Mouse (Mus musculus) liver, postnatal 0 days (tissue): ENCODE results near the gene Dock1. TPM values are rescaled to one million over a fixed set of nuclear protein-coding genes. Genes with fewer than 3 reads are reported as not detected.

Experiments used
- ATAC-seq: fragments of 200-750 bp; cut with Nextera tagmentation; 2 replicates; pipeline ENCODE4 v1.8.0; 2017; ENCODE audit warnings: mild to moderate bottlenecking, moderate library complexity
- DNase-seq: peaks from one replicate; pipeline ENCODE4 v3.0.0-alpha.2; 2016
- H3K27ac ChIP-seq: fragments of 300-500 bp; sonication (generic); 2 replicates; pipeline ENCODE4 v1.5.1; 2014; ENCODE audit warnings: antibody characterized with exemption, moderate library complexity, mild to moderate bottlenecking, low read depth
- H3K27me3 ChIP-seq: fragments of 300-500 bp; sonication (generic); 2 replicates; pipeline ENCODE4 v1.6.1; 2014; ENCODE audit warnings: low read length, control low read depth, mixed read lengths; ENCODE audit not compliant: insufficient read depth
- H3K36me3 ChIP-seq: fragments of 300-500 bp; sonication (generic); replicated peaks from 2 replicates; pipeline ENCODE4 v1.6.1; 2014; ENCODE audit warnings: mild to moderate bottlenecking, control low read depth, low read length, moderate library complexity, mixed read lengths; ENCODE audit not compliant: insufficient read depth
- H3K4me1 ChIP-seq: fragments of 300-500 bp; sonication (generic); 2 replicates; pipeline ENCODE4 v1.6.1; 2014; ENCODE audit warnings: antibody characterized with exemption, mild to moderate bottlenecking, control low read depth; ENCODE audit not compliant: insufficient read depth
- H3K4me2 ChIP-seq: fragments of 300-500 bp; sonication (generic); 2 replicates; pipeline ENCODE4 v1.6.1; 2014; ENCODE audit warnings: low read depth, mild to moderate bottlenecking, low read length, moderate library complexity, mixed read lengths
- H3K4me3 ChIP-seq: fragments of 300-500 bp; sonication (generic); 2 replicates; pipeline ENCODE4 v1.5.1; 2014; ENCODE audit warnings: low read depth, low read length
- H3K9ac ChIP-seq: fragments of 300-500 bp; sonication (generic); replicated peaks from 2 replicates; pipeline ENCODE4 v1.6.1; 2014; ENCODE audit warnings: mild to moderate bottlenecking, moderate library complexity
- H3K9me3 ChIP-seq: fragments of 300-500 bp; sonication (generic); 2 replicates; pipeline ENCODE4 v1.6.1; 2016; ENCODE audit warnings: mild to moderate bottlenecking, control low read depth, low read length, mixed read lengths
- CTCF ChIP-seq: sonication (generic); IDR thresholded peaks from 2 replicates; pipeline ENCODE4 v1.5.1; 2016; ENCODE audit warnings: antibody characterized with exemption, low read depth
- EP300 ChIP-seq: IDR thresholded peaks from 2 replicates; pipeline ENCODE4 v1.6.1; 2016; ENCODE audit warnings: antibody characterized with exemption, low read depth, mild to moderate bottlenecking
- WGBS: fragments of 180-500 bp; shearing (Covaris S2); extraction: QIAGEN DNeasy Blood & Tissue Kit; methylation state at CpG from one replicate; pipeline ENCODE4 v1.1.7; 2014; ENCODE audit not compliant: insufficient replicate concordance; 5-methylcytosine and 5-hydroxymethylcytosine counted together
- polyA plus RNA-seq: library from polyadenylated mRNA; unstranded; fragments of >200 nt; fragmentation: Nextera tagmentation; extraction: Ambion mirVana; gene quantifications from 2 replicates; pipeline ENCODE4 v1.2.1, GENCODE M21; 2015

Dock1 gene
- polyA plus RNA-seq, 1 experiment from 2014 or later, result 3.2 TPM

DNA sequence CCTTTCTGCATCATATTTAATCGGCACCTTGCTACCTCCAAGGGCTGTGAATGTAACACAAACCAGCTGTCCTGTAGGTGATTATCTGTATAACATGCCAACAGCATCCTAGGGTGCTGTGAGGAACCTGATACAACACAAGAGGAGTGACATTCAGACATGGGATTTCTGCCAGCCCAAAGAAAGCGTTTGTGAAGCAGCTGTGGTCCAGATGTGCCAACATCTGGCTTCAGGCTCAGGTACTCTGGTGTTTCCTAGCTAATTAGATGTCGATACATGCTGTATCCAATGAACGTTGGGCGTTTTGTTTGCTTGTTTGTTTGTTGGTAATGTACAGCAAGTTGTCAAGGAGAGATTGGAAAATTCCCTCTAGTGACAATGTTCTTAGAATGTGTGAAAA, 487.1 kb downstream of the Dock1 start:
- Histone ChIP-seq H3K27me3 (no peaks in the 10 kb centered on the region), H3K27ac (no peak overlapping the region), H3K9me3 (no peaks in the 10 kb centered on the region), H3K4me3 (no peak overlapping the region), H3K4me1 (no peaks in the 10 kb centered on the region), H3K4me2 (no peak overlapping the region), H3K36me3 (no peaks in the 10 kb centered on the region), H3K9ac (no peak overlapping the region)
- ATAC-seq (no peak), DNase-seq (no peak)
- WGBS, result 76% methylated on average over 5 of the region's 5 CpGs
- no peak for TF ChIP-seq EP300

- H3K4me1 ChIP-seq, result no peaks in the 10 kb centered on the region
- TF ChIP-seq CTCF, result no peak
- no peak overlapping the region for H3K27ac ChIP-seq
- no peaks in the 10 kb centered on the region for H3K9me3 ChIP-seq
- ATAC-seq (no peak), DNase-seq (no peak)
- no peak overlapping the region for H3K4me3 ChIP-seq
- 87% methylated on average over 10 of the region's 10 CpGs for WGBS
- H3K9ac ChIP-seq, result no peak overlapping the region
- no peak overlapping the region for H3K4me2 ChIP-seq
- H3K27me3 ChIP-seq, result no peaks in the 10 kb centered on the region
- H3K36me3 ChIP-seq, result 0 out of 2 replicates have a peak, but pooled peaks cover 3% of the 10 kb centered on the region
These were observed 487.9 kb downstream of the Dock1 start for GRCm38 (mm10) chr7:135158381-135158780.

GRCm38 (mm10) chr7:135159606-135160005, 489.2 kb downstream of the Dock1 start:
- WGBS, result 82% methylated on average over 4 of the region's 4 CpGs

GRCm38 (mm10) chr7:135165155-135165554, 494.7 kb downstream of the Dock1 start:
- H3K4me3 ChIP-seq, result no peak overlapping the region
- ATAC-seq (no peak), DNase-seq (peak; percentile 34)
- no peaks in the 10 kb centered on the region for H3K9me3 ChIP-seq
- 38% methylated on average over 3 of the region's 3 CpGs for WGBS
- no peak overlapping the region for H3K27ac ChIP-seq
- no peaks in the 10 kb centered on the region for H3K4me1 ChIP-seq
- H3K4me2 ChIP-seq, result no peak overlapping the region
- H3K36me3 ChIP-seq, result peaks cover 16% of the 10 kb centered on the region; the same call in 1 of the 2 replicates
- H3K27me3 ChIP-seq, result no peaks in the 10 kb centered on the region
- TF ChIP-seq CTCF (peak; percentile 64), EP300 (no peak)
- no peak overlapping the region for H3K9ac ChIP-seq

More at GRCm38 (mm10) chr7:135159606-135160005, 489.2 kb downstream of the Dock1 start:
- DNase-seq, result no peak
- H3K27ac ChIP-seq, result no peak overlapping the region
- ATAC-seq, result no peak
- no peaks in the 10 kb centered on the region for H3K27me3 ChIP-seq
- no peak overlapping the region for H3K4me2 ChIP-seq
- no peaks in the 10 kb centered on the region for H3K4me1 ChIP-seq
- H3K9me3 ChIP-seq, result no peaks in the 10 kb centered on the region
- no peak overlapping the region for H3K9ac ChIP-seq
- TF ChIP-seq CTCF (no peak), EP300 (no peak)
- 0 out of 2 replicates have a peak, but pooled peaks cover 3% of the 10 kb centered on the region for H3K36me3 ChIP-seq
- H3K4me3 ChIP-seq, result no peak overlapping the region

GRCm38 (mm10) chr7:135169936-135170335, 499.5 kb downstream of the Dock1 start:
- H3K4me1 ChIP-seq, result no peaks in the 10 kb centered on the region
- H3K27me3 ChIP-seq, result no peaks in the 10 kb centered on the region
- H3K9me3 ChIP-seq, result no peaks in the 10 kb centered on the region
- peaks cover 13% of the 10 kb centered on the region; the same call in 1 of the 2 replicates for H3K36me3 ChIP-seq
- TF ChIP-seq CTCF (no peak), EP300 (no peak)
- ATAC-seq (no peak), DNase-seq (no peak)
- no peak overlapping the region for H3K4me3 ChIP-seq
- H3K27ac ChIP-seq, result no peak overlapping the region
- 76% methylated on average over 4 of the region's 4 CpGs for WGBS
- H3K4me2 ChIP-seq, result no peak overlapping the region
- no peak overlapping the region for H3K9ac ChIP-seq

GRCm38 (mm10) chr7:135172219-135172618, 501.8 kb downstream of the Dock1 start:
- ATAC-seq, result no peak
- DNase-seq, result no peak
- WGBS, result 68% methylated on average over 9 of the region's 9 CpGs

DNA sequence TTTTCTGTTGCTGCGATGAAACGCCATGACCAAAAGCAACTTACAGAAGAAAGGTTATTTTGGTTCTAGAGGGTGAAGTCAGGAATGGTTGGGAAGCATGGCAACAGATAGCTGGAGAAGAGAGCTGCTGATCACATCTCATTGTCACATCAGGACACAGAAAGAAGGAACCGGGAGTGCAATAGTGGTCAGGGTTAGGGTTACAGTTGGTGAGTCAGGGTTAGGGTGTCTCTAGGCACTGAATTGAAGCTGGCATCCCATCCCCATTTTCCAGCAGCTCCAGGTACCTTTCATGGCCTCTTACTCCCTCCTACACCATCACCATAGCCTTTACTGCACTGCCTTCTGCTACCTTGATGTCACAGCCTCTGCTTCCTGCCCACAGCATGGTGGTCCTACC, 523.7 kb downstream of the Dock1 start:
- ATAC-seq (no peak), DNase-seq (no peak)
- no peak overlapping the region for H3K27ac ChIP-seq
- 84% methylated on average over 3 of the region's 3 CpGs for WGBS
- H3K9ac ChIP-seq, result no peak overlapping the region
- H3K36me3 ChIP-seq, result no peaks in the 10 kb centered on the region
- no peaks in the 10 kb centered on the region for H3K27me3 ChIP-seq
- TF ChIP-seq EP300 (no peak), CTCF (no peak)
- no peaks in the 10 kb centered on the region for H3K9me3 ChIP-seq
- H3K4me3 ChIP-seq, result no peak overlapping the region
- no peaks in the 10 kb centered on the region for H3K4me1 ChIP-seq
- no peak overlapping the region for H3K4me2 ChIP-seq

More at GRCm38 (mm10) chr7:135172219-135172618, 501.8 kb downstream of the Dock1 start:
- Histone ChIP-seq H3K9ac (no peak overlapping the region), H3K4me2 (no peak overlapping the region), H3K4me3 (no peak overlapping the region), H3K27me3 (no peaks in the 10 kb centered on the region), H3K36me3 (peaks cover 12% of the 10 kb centered on the region; the same call in 1 of the 2 replicates), H3K9me3 (no peaks in the 10 kb centered on the region), H3K4me1 (no peaks in the 10 kb centered on the region), H3K27ac (no peak overlapping the region)
- no peak for TF ChIP-seq EP300
- no peak for TF ChIP-seq CTCF
